Mouse (Mus musculus): ENCODE results near the gene Ttyh3. TPM values are rescaled to one million over a fixed set of nuclear protein-coding genes. Genes with fewer than 3 reads are reported as not detected.
A peak's percentile ranks its signal among the peaks of the same experiment; 100 is the strongest.

The Ttyh3 gene
- polyA plus RNA-seq, 1 experiment from 2014 or later: 52.5 TPM

GRCm38 (mm10) chr5:140597787-140598186, 51.0 kb downstream of the Ttyh3 start:
- Histone ChIP-seq H3K4me1 (replicated peaks) (peaks cover 51% of the 10 kb centered on the region), H3K9me3 (no peaks in the 10 kb centered on the region), H3K36me3 (no peaks in the 10 kb centered on the region), H3K27me3 (ENCODE audit: insufficient read depth, poor library complexity, severe bottlenecking) (0 out of 2 replicates have a peak, but pooled peaks cover 2% of the 10 kb centered on the region), H3K27ac (peak overlapping the region; percentile 2; the same call in 1 of the 2 replicates), H3K4me3 (no peak overlapping the region)
- WGBS: 93% methylated on average over 4 of the region's 4 CpGs
- no peak for DNase-seq (ENCODE audit: low spot score)

DNA sequence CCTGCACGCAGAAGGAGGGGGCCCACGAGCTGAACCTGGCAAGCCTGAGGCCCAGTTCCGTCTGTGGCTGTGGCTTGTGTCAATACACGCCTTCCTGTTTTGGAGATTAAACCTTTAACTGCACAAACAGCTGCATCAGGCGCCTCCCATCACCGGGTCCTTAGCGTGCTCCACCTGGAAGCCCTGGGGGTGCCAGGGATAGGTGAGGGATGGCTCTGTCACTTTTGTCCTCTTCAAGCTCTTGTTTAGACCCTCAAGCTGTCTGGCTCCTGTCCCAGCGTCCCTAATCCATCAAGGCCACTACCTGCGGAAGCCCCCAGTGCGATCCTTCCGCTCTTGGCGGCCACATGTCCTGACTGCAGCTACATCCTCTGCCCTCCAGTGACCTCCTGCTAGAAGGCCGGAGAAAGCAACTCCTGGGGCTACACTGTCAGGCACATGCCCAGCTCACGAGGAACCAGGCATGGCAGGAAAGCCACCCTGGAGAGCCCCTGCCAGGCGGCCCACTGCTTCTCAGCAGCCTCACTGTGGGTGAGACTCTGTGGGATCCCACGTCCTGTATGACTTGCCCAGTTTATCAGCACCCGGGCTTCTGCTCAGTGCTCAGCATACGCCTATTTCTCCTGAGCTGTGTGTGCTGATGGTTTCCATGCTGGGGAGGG, 51.8 kb downstream of the Ttyh3 start:
- Histone ChIP-seq H3K27ac (peak overlapping the region; percentile 42), H3K9me3 (no peaks in the 10 kb centered on the region), H3K4me1 (replicated peaks) (peaks cover 49% of the 10 kb centered on the region), H3K36me3 (no peaks in the 10 kb centered on the region), H3K4me3 (no peak overlapping the region), H3K27me3 (ENCODE audit: insufficient read depth, poor library complexity, severe bottlenecking) (no peaks in the 10 kb centered on the region)
- WGBS: 74% methylated on average over 18 of the region's 18 CpGs
- DNase-seq (ENCODE audit: low spot score): no peak

GRCm38 (mm10) chr5:140596426-140596825, 52.4 kb downstream of the Ttyh3 start:
- no peaks in the 10 kb centered on the region for H3K27me3 ChIP-seq (ENCODE audit: insufficient read depth, poor library complexity, severe bottlenecking)
- H3K4me1 ChIP-seq (replicated peaks): peaks cover 49% of the 10 kb centered on the region
- peak overlapping the region; percentile 42 for H3K27ac ChIP-seq

DNA sequence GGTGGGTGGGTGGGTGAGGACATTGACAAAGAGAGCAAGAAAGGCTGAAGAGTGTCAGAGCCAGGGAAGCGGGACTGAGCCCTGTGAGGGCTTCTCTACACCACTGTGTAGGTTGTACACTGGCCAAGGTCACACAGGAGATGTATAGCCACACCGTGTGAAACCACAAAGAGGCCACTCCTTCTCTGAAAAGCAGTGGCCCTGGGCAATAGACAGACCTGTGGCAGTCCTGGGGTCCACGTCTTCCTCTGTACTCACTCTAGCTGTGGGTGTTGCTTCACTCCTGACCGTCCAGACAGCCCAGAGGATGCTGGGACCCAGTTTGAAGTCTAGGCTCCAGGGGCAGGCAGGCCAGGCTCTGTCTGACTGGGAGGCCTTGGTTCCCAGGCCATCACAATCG, 54.0 kb downstream of the Ttyh3 start:
- DNase-seq (ENCODE audit: low spot score): no peak
- no peaks in the 10 kb centered on the region for H3K27me3 ChIP-seq (ENCODE audit: insufficient read depth, poor library complexity, severe bottlenecking)
- no peaks in the 10 kb centered on the region for H3K36me3 ChIP-seq
- H3K4me3 ChIP-seq: no peak overlapping the region
- H3K9me3 ChIP-seq: no peaks in the 10 kb centered on the region
- peaks cover 54% of the 10 kb centered on the region for H3K4me1 ChIP-seq (replicated peaks)
- 62% methylated on average over 5 of the region's 5 CpGs for WGBS
- H3K27ac ChIP-seq: peak overlapping the region; percentile 59

More at GRCm38 (mm10) chr5:140596426-140596825, 52.4 kb downstream of the Ttyh3 start:
- 69% methylated on average over 3 of the region's 3 CpGs for WGBS
- DNase-seq (ENCODE audit: low spot score): no peak
- Histone ChIP-seq H3K36me3 (no peaks in the 10 kb centered on the region), H3K4me3 (no peak overlapping the region), H3K9me3 (no peaks in the 10 kb centered on the region)

DNA sequence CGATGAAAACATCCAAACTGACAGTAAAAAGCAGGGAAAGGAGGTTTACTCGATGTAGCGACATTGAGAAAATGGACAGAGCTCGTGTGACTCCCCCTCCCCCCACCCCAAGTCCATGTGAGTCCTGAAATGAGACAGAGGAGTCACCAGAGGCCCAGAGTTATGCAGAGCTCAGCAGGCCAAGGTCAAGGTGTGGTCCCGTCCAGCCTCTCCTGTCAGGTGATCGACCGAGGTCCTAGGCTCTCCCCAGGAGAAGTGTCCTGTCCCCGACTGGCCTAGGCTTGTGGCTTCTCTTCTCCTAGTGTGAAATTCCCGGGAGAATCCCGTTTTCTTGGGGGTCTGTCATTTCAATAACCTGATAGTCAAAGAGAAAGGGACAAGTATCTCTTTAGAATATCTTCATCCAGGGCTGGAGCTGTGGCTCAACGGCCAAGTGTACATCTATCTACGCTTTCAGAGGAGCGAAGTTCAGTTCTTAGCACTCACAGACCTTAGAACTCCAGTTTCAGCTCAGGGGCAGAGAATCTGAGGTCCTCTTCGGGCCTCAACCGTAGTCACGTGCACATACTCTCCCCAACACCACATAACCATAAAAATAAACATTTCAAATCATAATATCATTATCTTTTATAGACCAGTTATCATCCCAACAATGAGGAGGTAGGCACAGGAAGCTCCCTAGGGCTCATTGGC, 59.6 kb downstream of the Ttyh3 start:
- H3K27ac ChIP-seq: peak overlapping the region; percentile 24; the same call in 1 of the 2 replicates
- H3K9me3 ChIP-seq: no peaks in the 10 kb centered on the region
- H3K4me3 ChIP-seq: no peak overlapping the region
- H3K27me3 ChIP-seq (ENCODE audit: insufficient read depth, poor library complexity, severe bottlenecking): no peaks in the 10 kb centered on the region
- DNase-seq (ENCODE audit: low spot score): no peak
- H3K4me1 ChIP-seq (replicated peaks): peaks cover 67% of the 10 kb centered on the region
- no peaks in the 10 kb centered on the region for H3K36me3 ChIP-seq
- WGBS: 92% methylated on average over 16 of the region's 16 CpGs

DNA sequence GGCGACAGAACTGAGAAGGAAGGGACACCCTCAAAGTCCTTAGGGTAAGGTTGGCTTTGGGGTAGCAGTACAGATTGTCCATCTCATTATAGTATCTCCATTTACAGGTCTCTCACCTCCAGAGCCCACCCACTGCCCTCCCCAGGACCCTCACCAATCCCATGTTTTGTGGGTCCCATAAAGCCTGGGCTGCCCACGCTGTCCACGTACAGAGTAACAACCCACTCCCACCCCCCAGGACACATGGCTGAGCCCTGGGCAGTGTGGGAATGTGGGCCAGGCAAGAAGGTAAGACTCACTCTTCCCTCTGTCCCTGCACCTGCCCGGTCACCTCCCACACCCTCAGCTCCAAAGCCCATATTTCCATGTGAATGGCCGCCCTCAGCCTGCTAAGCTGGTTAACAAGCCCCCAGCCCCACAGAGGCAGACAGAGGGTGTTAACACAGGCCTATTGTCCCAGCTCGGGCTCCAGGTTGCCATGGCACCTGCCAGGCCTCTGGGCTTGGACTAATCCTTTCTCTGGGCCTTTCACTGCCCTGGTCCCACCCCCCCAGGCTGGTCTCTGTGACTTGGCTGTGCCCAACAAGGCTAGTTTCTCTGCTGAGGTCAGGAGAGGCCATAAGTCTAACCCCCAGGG, 65.0 kb downstream of the Ttyh3 start:
- peak overlapping the region; percentile 29 for H3K4me3 ChIP-seq
- peaks cover 86% of the 10 kb centered on the region for H3K4me1 ChIP-seq (replicated peaks)
- WGBS: 15% methylated on average over 6 of the region's 6 CpGs
- H3K9me3 ChIP-seq: no peaks in the 10 kb centered on the region
- peaks cover 7% of the 10 kb centered on the region; the same call in 1 of the 2 replicates for H3K27me3 ChIP-seq (ENCODE audit: insufficient read depth, poor library complexity, severe bottlenecking)
- peak overlapping the region; percentile 89 for H3K27ac ChIP-seq
- H3K36me3 ChIP-seq: no peaks in the 10 kb centered on the region
- DNase-seq (ENCODE audit: low spot score): peak; percentile 94

DNA sequence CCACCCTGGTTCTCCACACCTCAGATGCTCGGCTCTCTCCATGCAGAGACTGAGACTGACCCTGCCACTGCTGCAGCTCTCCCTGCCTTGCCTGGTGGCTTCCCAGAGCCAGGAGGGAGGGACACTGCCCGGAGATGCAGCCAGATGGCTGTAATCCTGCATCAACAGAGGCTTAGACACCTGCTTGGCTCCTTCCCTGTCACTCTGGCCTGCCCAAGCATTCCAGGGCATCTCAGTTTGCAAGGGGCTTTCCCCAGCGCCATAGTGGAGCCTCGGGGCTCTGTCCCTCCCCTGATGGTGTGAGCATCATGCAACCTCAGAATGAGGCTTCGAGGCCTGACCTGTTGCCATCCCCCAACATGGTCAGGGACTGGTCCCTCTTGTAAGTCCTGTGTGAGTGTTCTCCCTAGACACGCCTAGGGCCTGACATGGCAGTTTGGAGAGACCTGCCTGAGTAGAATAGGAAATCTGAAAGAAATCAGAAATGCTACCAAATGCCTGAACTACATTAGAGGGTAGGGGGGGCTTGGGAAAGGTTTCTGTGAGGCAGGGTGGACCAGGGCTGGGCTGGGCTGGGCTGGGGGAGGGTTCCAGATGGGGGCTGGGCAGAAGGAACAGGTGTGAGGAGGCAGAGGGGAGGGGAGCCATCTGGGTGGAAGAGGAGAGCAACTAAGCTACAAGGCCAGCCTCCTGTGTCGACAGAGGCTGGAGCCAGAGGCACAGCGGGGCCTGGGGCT, 65.7 kb downstream of the Ttyh3 start:
- WGBS: 16% methylated on average over 8 of the region's 8 CpGs
- DNase-seq (ENCODE audit: low spot score): peak; percentile 51
- H3K4me1 ChIP-seq (replicated peaks): peaks cover 90% of the 10 kb centered on the region
- H3K9me3 ChIP-seq: no peaks in the 10 kb centered on the region
- peak overlapping the region; percentile 89 for H3K27ac ChIP-seq
- H3K36me3 ChIP-seq: no peaks in the 10 kb centered on the region
- H3K27me3 ChIP-seq (ENCODE audit: insufficient read depth, poor library complexity, severe bottlenecking): peaks cover 11% of the 10 kb centered on the region
- peak overlapping the region; percentile 29 for H3K4me3 ChIP-seq

DNA sequence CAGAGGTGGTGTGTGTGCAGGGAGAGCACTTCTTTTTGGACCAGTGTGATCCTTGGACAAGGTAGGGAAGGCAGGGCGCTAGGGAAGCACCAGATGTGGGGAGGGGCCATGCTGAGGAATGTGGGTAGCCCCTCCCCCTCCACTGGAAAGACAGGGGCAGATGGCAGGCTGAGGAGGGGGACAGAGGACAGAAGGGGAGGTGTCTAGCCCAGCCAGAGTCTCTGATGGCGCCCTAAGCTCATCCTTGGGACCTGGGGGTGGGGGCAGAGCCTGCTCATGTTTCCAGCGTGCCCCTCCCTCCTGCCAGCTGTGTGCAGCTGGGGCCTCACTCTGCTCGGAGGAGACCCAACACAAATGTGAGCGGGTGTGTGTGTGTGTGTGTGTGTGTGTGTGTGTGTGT, 67.3 kb downstream of the Ttyh3 start:
- H3K4me3 ChIP-seq: peak overlapping the region; percentile 31
- peak; percentile 71 for DNase-seq (ENCODE audit: low spot score)
- H3K4me1 ChIP-seq (replicated peaks): peaks cover 78% of the 10 kb centered on the region
- H3K9me3 ChIP-seq: no peaks in the 10 kb centered on the region
- peak overlapping the region; percentile 89 for H3K27ac ChIP-seq
- WGBS: 0% methylated on average over 5 of the region's 5 CpGs
- peaks cover 14% of the 10 kb centered on the region for H3K27me3 ChIP-seq (ENCODE audit: insufficient read depth, poor library complexity, severe bottlenecking)
- no peaks in the 10 kb centered on the region for H3K36me3 ChIP-seq

GRCm38 (mm10) chr5:140579771-140580170, 69.1 kb downstream of the Ttyh3 start:
- peaks cover 14% of the 10 kb centered on the region for H3K27me3 ChIP-seq (ENCODE audit: insufficient read depth, poor library complexity, severe bottlenecking)
- peaks cover 78% of the 10 kb centered on the region for H3K4me1 ChIP-seq (replicated peaks)
- no peaks in the 10 kb centered on the region for H3K36me3 ChIP-seq
- H3K9me3 ChIP-seq: no peaks in the 10 kb centered on the region
- H3K27ac ChIP-seq: peak overlapping the region; percentile 89
- peak; percentile 86 for DNase-seq (ENCODE audit: low spot score)
- 4% methylated on average over 6 of the region's 6 CpGs for WGBS
- H3K4me3 ChIP-seq: peak overlapping the region; percentile 3; the same call in 1 of the 2 replicates

DNA sequence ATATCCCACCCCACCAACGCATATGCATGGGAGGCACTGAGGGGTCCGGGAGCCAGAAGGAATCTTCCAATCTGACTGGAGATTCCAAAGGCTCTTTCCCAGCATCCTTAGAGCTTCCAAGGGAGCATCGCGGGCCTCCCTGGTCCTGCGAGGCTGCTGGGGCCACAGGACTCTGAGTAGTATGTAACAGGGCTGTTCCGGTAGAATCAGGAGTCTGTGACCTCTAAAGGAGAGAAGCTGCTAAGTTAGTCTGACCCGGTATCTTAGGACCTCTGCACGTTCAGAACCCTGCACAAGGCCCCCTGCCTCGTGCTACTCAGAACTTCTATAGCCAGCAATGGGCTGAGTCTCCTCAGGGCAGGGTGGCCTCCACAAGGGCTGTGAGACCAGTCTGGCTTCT, 69.6 kb downstream of the Ttyh3 start:
- Histone ChIP-seq H3K4me3 (peak overlapping the region; percentile 3; the same call in 1 of the 2 replicates), H3K27me3 (ENCODE audit: insufficient read depth, poor library complexity, severe bottlenecking) (peaks cover 14% of the 10 kb centered on the region), H3K36me3 (no peaks in the 10 kb centered on the region), H3K27ac (peak overlapping the region; percentile 89), H3K4me1 (replicated peaks) (peaks cover 77% of the 10 kb centered on the region), H3K9me3 (no peaks in the 10 kb centered on the region)
- WGBS: 24% methylated on average over 9 of the region's 9 CpGs
- no peak for DNase-seq (ENCODE audit: low spot score)

- DNase-seq (ENCODE audit: low spot score): no peak
- Histone ChIP-seq H3K27me3 (ENCODE audit: insufficient read depth, poor library complexity, severe bottlenecking) (peaks cover 9% of the 10 kb centered on the region; the same call in 1 of the 2 replicates), H3K27ac (peak overlapping the region; percentile 74)
Observed at GRCm38 (mm10) chr5:140575381-140575866, 73.4 kb downstream of the Ttyh3 start.

DNA sequence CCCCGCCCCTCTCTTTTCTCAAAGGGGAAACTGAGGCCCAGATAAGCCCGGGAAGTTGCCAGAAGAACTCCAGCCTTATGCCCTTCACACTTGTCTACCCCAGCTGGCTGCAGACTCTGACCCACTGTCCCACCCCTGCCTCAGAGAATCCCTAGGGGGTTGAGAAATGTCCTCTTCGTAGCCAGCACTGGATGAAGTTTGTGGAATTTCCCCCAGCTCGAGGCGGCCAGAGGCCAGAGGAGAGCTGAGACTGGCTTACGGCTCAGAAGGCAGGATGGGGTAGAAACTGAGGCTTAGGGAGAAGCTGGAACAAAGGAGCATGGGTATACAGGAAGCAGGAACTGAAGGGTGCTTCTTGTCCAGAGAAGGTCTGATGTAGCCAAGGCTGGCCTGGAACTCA, 76.2 kb downstream of the Ttyh3 start:
- no peak for DNase-seq (ENCODE audit: low spot score)
- Histone ChIP-seq H3K4me1 (replicated peaks) (peaks cover 41% of the 10 kb centered on the region), H3K9me3 (no peaks in the 10 kb centered on the region), H3K27me3 (ENCODE audit: insufficient read depth, poor library complexity, severe bottlenecking) (no peaks in the 10 kb centered on the region), H3K4me3 (no peak overlapping the region), H3K27ac (peak overlapping the region; percentile 46; the same call in 1 of the 2 replicates), H3K36me3 (no peaks in the 10 kb centered on the region)
- WGBS: 73% methylated on average over 6 of the region's 6 CpGs

More at GRCm38 (mm10) chr5:140575381-140575866, 73.4 kb downstream of the Ttyh3 start:
- H3K36me3 ChIP-seq: no peaks in the 10 kb centered on the region
- WGBS: 56% methylated on average over 5 of the region's 5 CpGs
- H3K9me3 ChIP-seq: no peaks in the 10 kb centered on the region
- H3K4me3 ChIP-seq: no peak overlapping the region
- H3K4me1 ChIP-seq (replicated peaks): peaks cover 48% of the 10 kb centered on the region

All from hindbrain, embryonic 10.5 days (tissue).